Mouse (Mus musculus) mature B cell (primary cell): ENCODE data around the gene Gm20867.
"Not testable (repeated sequence)": the region's sequence is repeated elsewhere in the genome, so short reads cannot be mapped to it uniquely, and the experiment has no call there.

Source experiments
- in situ Hi-C: fragments of 300-500 bp; cut with MboI; formaldehyde crosslinking; loops from 2 replicates; pipeline ENCODE4 v1.14.3; 2019

Gene Gm20867

DNA sequence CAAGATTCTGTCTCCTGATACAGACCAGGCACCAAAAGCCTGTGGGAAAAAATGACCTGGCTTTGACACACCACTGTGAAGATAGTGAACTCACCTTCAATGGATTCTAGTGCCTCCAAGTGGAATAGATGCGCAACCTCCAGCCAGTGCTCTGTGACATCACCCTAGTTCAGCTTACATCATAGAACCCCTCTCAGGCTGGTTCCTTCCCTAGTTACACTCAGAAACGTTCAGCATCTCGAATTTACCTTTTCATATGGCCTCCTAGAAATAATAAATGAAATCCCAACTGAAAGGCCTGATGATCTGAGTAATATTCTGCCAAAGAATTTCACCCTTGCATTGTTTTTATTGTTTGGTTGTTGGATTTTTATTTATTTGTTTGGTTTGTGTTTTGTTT lies at the start of gene Gm20867:
Gene Gm20867 (minus strand): TSS at position 101 of the 400 bp plus-strand sequence.
- in situ Hi-C loops = not testable (repeated sequence)
